Mouse (Mus musculus) forebrain, postnatal 0 days (tissue): ENCODE data around the gene Smndc1. TPM values are rescaled to one million over a fixed set of nuclear protein-coding genes. Genes with fewer than 3 reads are reported as not detected.
A peak's percentile ranks its signal among the peaks of the same experiment; 100 is the strongest.

ENCODE experiments used
- ATAC-seq: fragments of 200-750 bp; cut with Nextera tagmentation; 2 replicates; pipeline ENCODE4 v1.8.0; 2017; ENCODE audit warnings: mild to moderate bottlenecking, moderate library complexity
- DNase-seq: peaks from one replicate; pipeline ENCODE4 v3.0.0-alpha.2; 2015
- H3K27ac ChIP-seq: fragments of 300-500 bp; sonication (generic); 2 replicates; pipeline ENCODE4 v1.5.1; 2014; ENCODE audit warnings: low read depth, mild to moderate bottlenecking, antibody characterized with exemption, low read length, moderate library complexity, mixed read lengths
- H3K27me3 ChIP-seq: fragments of 300-500 bp; sonication (generic); 2 replicates; pipeline ENCODE4 v1.6.1; 2014; ENCODE audit warnings: mild to moderate bottlenecking, low read length, mixed read lengths; ENCODE audit not compliant: insufficient read depth
- H3K36me3 ChIP-seq: fragments of 300-500 bp; sonication (generic); 2 replicates; pipeline ENCODE4 v1.6.1; 2014; ENCODE audit warnings: mild to moderate bottlenecking, moderate library complexity; ENCODE audit not compliant: insufficient read depth
- H3K4me1 ChIP-seq: fragments of 300-500 bp; sonication (generic); 2 replicates; pipeline ENCODE4 v1.6.1; 2014; ENCODE audit warnings: antibody characterized with exemption; ENCODE audit not compliant: insufficient read depth
- H3K4me2 ChIP-seq: fragments of 300-500 bp; sonication (generic); 2 replicates; pipeline ENCODE4 v1.6.1; 2014; ENCODE audit warnings: low read depth, mild to moderate bottlenecking, moderate library complexity
- H3K4me3 ChIP-seq: fragments of 300-500 bp; sonication (generic); 2 replicates; pipeline ENCODE4 v1.5.1; 2014; ENCODE audit warnings: low read depth, low read length, mixed read lengths
- H3K9ac ChIP-seq: fragments of 300-500 bp; sonication (generic); 2 replicates; pipeline ENCODE4 v1.6.1; 2014; ENCODE audit warnings: mild to moderate bottlenecking
- H3K9me3 ChIP-seq: fragments of 300-500 bp; sonication (generic); 2 replicates; pipeline ENCODE4 v1.6.1; 2016; ENCODE audit warnings: low read length
- CTCF ChIP-seq: sonication (generic); IDR thresholded peaks from 2 replicates; pipeline ENCODE4 v1.5.1; 2016; ENCODE audit warnings: antibody characterized with exemption, control low read depth, low read depth
- WGBS: fragments of 180-500 bp; shearing (Covaris S2); extraction: QIAGEN DNeasy Blood & Tissue Kit; methylation state at CpG from one replicate; pipeline ENCODE4 v1.1.7; 2014; 5-methylcytosine and 5-hydroxymethylcytosine counted together
- polyA plus RNA-seq: library from polyadenylated mRNA; unstranded; fragments of >200 nt; fragmentation: Nextera tagmentation; extraction: Ambion mirVana; gene quantifications from 2 replicates; pipeline ENCODE4 v1.2.1, GENCODE M21; 2015
- total RNA-seq: library from RNA; depleted of rRNA; stranded (reverse); fragments of >200 nt; gene quantifications from 2 replicates; pipeline ENCODE4 v1.2.3, GENCODE M21; 2014

Smndc1 gene
- total and polyA plus RNA-seq, 2 experiments from 2014 or later = 15.5 to 39.3 TPM

- TF ChIP-seq CTCF = peak; percentile 32; the same call in 1 of the 2 replicates
- Histone ChIP-seq H3K4me1 (peaks cover 7% of the 10 kb centered on the region; the same call in 1 of the 2 replicates), H3K4me2 (no peak overlapping the region), H3K4me3 (no peak overlapping the region), H3K27ac (no peak overlapping the region), H3K36me3 (no peaks in the 10 kb centered on the region), H3K9me3 (no peaks in the 10 kb centered on the region), H3K27me3 (no peaks in the 10 kb centered on the region), H3K9ac (no peak overlapping the region)
- WGBS = 70% methylated on average over 18 of the region's 18 CpGs
- no peak for DNase-seq
- ATAC-seq = no peak
Observed at GRCm38 (mm10) chr19:53422358-53423308, 32.3 kb upstream of the Smndc1 start.

DNA sequence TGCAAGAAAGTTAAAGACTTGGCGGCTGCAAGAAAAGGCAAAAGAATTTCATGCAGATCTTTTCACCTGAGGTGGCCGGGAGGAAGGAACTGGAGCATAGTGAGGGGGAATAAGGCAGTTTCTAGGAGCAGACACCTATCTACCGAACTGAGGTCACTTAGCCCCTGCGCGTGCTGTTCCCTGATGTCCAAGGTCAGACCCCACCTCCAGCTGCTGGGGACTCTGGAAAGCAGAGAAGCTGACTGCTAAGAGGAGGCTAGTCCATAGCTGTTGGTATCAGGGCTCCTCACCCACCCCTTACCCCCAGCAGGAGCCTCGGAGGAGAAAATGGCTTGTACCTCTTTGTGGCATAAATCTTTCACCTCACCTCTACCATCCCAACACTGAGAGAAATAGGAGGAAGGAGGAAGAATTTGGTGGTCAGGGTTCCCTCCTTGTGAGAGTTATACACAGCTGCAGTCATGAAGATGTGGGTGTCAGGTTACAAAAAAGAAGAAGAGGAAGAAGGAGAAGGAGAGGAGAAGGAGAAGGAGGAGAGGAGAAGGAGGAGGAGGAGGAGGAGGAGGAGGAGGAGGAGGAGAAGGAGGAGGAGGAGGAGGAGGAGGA lies 31.3 kb upstream of the Smndc1 start:
- 4% methylated on average over 6 of the region's 6 CpGs for WGBS
- Histone ChIP-seq H3K4me1 (peaks cover 7% of the 10 kb centered on the region; the same call in 1 of the 2 replicates), H3K4me3 (peak overlapping the region; percentile 40), H3K27ac (no peak overlapping the region), H3K27me3 (no peaks in the 10 kb centered on the region), H3K4me2 (peak overlapping the region; percentile 75), H3K9me3 (no peaks in the 10 kb centered on the region), H3K9ac (no peak overlapping the region), H3K36me3 (no peaks in the 10 kb centered on the region)
- ATAC-seq = 0 out of 2 replicates have a peak, but pooled peaks have one; percentile 8
- no peak for TF ChIP-seq CTCF
- DNase-seq = no peak

- under 1% methylated on average over 19 of the region's 19 CpGs for WGBS
Observed at GRCm38 (mm10) chr19:53420924-53421582, 30.7 kb upstream of the Smndc1 start.

GRCm38 (mm10) chr19:53419834-53420233 lies 29.5 kb upstream of the Smndc1 start:
- no peak overlapping the region for H3K27ac ChIP-seq
- TF ChIP-seq CTCF = peak; percentile 68
- H3K4me3 ChIP-seq = no peak overlapping the region
- no peak overlapping the region for H3K4me2 ChIP-seq
- H3K36me3 ChIP-seq = no peaks in the 10 kb centered on the region
- H3K9me3 ChIP-seq = no peaks in the 10 kb centered on the region
- no peaks in the 10 kb centered on the region for H3K27me3 ChIP-seq
- WGBS = 52% methylated on average over 5 of the region's 5 CpGs
- peak; percentile 59 for DNase-seq
- ATAC-seq = no peak
- H3K9ac ChIP-seq = no peak overlapping the region
- peaks cover 7% of the 10 kb centered on the region; the same call in 1 of the 2 replicates for H3K4me1 ChIP-seq

More at GRCm38 (mm10) chr19:53420924-53421582, 30.7 kb upstream of the Smndc1 start:
- no peaks in the 10 kb centered on the region for H3K27me3 ChIP-seq
- no peaks in the 10 kb centered on the region for H3K36me3 ChIP-seq
- H3K4me1 ChIP-seq = peaks cover 7% of the 10 kb centered on the region; the same call in 1 of the 2 replicates
- H3K9ac ChIP-seq = peak overlapping the region; percentile 43
- peak; percentile 76 for DNase-seq
- H3K4me2 ChIP-seq = peak overlapping the region; percentile 75
- peak; percentile 98 for ATAC-seq
- no peaks in the 10 kb centered on the region for H3K9me3 ChIP-seq
- TF ChIP-seq CTCF = no peak
- no peak overlapping the region for H3K27ac ChIP-seq
- H3K4me3 ChIP-seq = peak overlapping the region; percentile 40

DNA sequence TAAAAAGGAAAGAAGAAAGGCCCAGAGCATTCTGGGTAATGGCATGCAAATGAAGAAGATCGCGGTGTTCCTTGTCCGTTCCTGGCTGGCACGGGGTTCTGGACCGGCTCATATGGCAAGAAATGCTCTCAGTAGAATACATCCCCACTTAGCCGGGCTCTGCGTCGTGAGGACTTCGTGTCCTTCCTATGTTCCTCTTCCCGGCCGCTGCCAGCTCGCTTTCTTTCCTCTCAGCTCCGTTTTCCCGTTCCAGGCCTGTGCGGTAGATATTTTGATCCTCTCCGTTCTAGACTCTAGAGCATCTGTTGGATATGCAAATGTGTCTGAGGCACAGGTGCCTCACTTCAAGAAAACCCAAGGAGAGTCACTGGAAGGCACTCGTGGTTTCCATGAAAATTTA lies 24.8 kb upstream of the Smndc1 start:
- Histone ChIP-seq H3K27ac (no peak overlapping the region), H3K27me3 (no peaks in the 10 kb centered on the region), H3K4me1 (no peaks in the 10 kb centered on the region), H3K36me3 (no peaks in the 10 kb centered on the region), H3K4me2 (no peak overlapping the region), H3K9ac (no peak overlapping the region), H3K9me3 (no peaks in the 10 kb centered on the region), H3K4me3 (no peak overlapping the region)
- ATAC-seq (no peak), DNase-seq (no peak)
- TF ChIP-seq CTCF = no peak
- WGBS = 85% methylated on average over 17 of the region's 17 CpGs

DNA sequence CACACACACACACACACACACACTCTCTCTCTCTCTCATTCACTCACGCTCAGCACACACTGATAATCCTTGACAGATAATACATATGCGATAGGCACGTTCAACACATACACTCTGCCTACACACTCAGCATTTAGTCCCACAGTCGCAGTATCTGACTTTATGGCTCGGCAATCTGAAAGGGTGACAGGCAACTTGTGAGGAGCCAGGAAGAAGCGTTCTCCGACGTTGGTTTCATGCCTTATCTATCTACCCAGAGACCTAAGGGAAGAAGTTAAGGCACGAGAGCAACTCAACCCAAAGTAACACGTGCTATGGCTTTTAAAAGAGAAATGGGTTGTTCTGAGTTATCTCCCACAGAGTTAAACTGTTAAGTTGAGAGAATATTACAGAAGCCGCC lies 24.3 kb upstream of the Smndc1 start:
- no peak overlapping the region for H3K4me2 ChIP-seq
- no peak overlapping the region for H3K27ac ChIP-seq
- DNase-seq (no peak), ATAC-seq (no peak)
- no peak overlapping the region for H3K9ac ChIP-seq
- no peak for TF ChIP-seq CTCF
- no peaks in the 10 kb centered on the region for H3K27me3 ChIP-seq
- no peak overlapping the region for H3K4me3 ChIP-seq
- no peaks in the 10 kb centered on the region for H3K36me3 ChIP-seq
- WGBS = 90% methylated on average over 11 of the region's 11 CpGs
- no peaks in the 10 kb centered on the region for H3K9me3 ChIP-seq
- no peaks in the 10 kb centered on the region for H3K4me1 ChIP-seq
